Mouse (Mus musculus) hindbrain, embryonic 14.5 days (tissue): Measurements from ENCODE around the gene Gm21060. TPM values are rescaled to one million over a fixed set of nuclear protein-coding genes. Genes with fewer than 3 reads are reported as not detected.

ENCODE experiments used
- polyA plus RNA-seq: library from polyadenylated mRNA; unstranded; fragments of >200 nt; fragmentation: Nextera tagmentation; extraction: Ambion mirVana; gene quantifications from 2 replicates; pipeline ENCODE4 v1.2.1, GENCODE M21; 2014

Gene Gm21060
- polyA plus RNA-seq, 1 experiment from 2014 or later: not detected

Other genes starting within 250 kb of the Gm21060 start
- 45.0 and 45.3 TPM in 2 replicates for gene Zfp950, start 156.2 kb downstream of the Gm21060 start, polyA plus RNA-seq
- gene Gm7102, start 120.8 kb downstream of the Gm21060 start, polyA plus RNA-seq: 0.13 and 0.33 TPM in 2 replicates
- gene Gm6020, start 113.2 kb downstream of the Gm21060 start, polyA plus RNA-seq: not detected in 2 replicates
- 41.6 and 55.8 TPM in 2 replicates for gene Csf2ra, start 68.6 kb downstream of the Gm21060 start, polyA plus RNA-seq